Mouse (Mus musculus): Measurements from ENCODE around the gene Mrpl55.

DNA sequence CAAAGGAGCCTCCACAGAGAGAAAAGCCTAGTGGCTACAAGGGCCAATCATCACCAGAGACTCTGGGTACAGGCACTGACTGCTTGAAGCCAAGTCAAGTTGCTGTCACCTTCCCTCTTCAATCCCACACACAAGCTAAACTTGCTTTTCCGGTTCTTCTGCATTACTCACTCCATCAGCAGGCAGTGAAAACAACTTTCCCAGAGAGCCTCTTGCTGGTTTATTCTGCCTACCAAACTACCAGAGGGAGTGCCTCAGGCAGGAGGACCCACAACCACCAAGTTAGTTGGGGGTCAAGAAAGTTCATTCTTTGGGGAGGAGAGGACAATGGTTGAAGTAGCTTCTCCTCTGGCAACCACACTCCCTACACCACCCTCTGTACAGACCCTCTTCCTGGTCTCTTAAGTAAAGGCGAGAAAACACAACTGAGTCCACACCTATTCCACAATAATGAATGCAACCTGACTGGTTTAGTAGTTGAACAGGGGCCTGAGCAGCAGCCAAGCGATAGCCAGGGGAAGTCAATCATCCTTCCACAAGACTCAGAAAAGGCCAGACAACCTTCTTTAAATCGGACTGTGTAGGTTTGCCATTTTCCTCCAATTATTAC lies 16.2 kb downstream of the Mrpl55 start:
- TF ChIP-seq CTCF (conservative IDR thresholded peaks at IDR 0.05; ENCODE audit: low read length) (no peak), POU5F1 (IDR thresholded peaks at IDR 0.05; ENCODE audit: borderline replicate concordance, low read length) (no peak)

All from E14TG2a.4 (cell line).